Mouse (Mus musculus) spleen, adult 18-20 months (tissue): ENCODE measurements around the gene Grik5.
A peak's percentile ranks its signal among the peaks of the same experiment; 100 is the strongest.

Experiments used
- DNase-seq, 2 experiments: peaks; one replicate each; pipeline ENCODE4 v3.0.0; 2022; ENCODE audit warnings: mixed read lengths in 2 of 2

Grik5 gene

DNA sequence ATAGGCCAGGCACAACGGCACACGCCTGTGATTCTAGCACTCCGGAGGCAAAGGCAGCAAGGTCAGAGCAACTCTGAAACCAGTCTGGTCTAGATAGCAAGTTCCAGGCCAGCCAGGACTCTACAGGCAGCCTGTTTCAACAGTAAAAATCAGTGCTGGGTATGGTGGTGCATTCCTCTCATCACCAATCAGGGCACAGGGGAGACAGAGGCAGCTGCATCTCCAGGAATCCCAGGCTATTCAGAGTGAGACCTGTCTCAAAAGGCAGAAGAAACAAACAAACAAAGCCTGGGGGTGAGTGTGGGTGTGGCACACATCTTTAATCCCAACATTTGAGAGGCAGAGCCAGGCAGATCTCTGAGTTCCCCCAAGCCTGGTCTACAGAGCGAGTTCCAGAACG, 88.8 kb downstream of the Grik5 start:
- no peak for DNase-seq

DNA sequence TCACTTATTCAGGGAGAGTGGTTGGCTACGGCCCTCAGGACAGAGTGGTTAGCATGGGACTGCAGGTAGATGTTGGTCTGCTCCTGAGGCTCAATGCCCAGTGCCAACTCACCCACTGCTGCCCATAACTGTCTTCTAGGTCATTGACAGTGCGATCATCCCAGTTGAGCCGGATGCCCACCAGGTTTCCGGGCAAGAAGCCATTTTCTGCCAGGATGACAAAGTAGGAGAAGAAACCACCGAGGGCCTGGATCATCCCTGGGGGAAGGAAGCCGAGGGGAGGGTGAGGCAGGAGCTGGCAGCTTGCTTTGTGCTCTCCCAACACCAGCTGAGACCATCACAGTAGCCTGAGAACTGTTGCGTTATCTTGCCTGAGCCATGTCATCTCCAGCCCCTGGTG, 91.7 kb downstream of the Grik5 start:
- no peak for DNase-seq

- DNase-seq = no peak
Observed at GRCm38 (mm10) chr7:24978781-24979180, 93.4 kb downstream of the Grik5 start.

- DNase-seq = peak in 1 of 2 experiments; percentile 38
Observed at GRCm38 (mm10) chr7:24974893-24975595, 97.1 kb downstream of the Grik5 start.

DNA sequence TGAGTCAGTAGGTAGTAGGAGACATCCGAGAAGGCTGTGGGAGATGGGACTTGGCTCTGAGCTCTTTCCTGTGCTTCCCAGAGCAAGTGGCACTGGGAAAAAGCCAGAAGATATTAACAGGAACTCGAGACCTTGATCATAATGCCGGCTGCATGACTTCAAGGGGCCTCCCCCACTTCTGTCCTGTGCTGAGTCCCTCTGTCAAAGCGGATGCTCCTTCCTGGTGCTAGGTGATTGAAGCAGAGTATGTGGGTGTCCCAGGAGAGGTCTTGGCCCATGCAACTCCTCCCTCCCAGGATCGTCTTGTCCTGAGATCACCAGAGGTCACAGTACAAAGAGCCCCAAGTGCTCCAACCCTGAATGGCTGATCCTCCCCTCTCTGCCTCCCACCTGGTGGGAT, 98.2 kb downstream of the Grik5 start:
- no peak for DNase-seq

- no peak for DNase-seq
Observed at GRCm38 (mm10) chr7:24973208-24973607, 98.9 kb downstream of the Grik5 start.

GRCm38 (mm10) chr7:24971972-24972893, 99.9 kb downstream of the Grik5 start, which contains the start of gene Rabac1:
Gene Rabac1 (minus strand): TSS chr7:24972754.
- peak; percentile 79 to 86 for DNase-seq

- no peak for DNase-seq
Observed at GRCm38 (mm10) chr7:24971261-24971971, 100.7 kb downstream of the Grik5 start.

DNA sequence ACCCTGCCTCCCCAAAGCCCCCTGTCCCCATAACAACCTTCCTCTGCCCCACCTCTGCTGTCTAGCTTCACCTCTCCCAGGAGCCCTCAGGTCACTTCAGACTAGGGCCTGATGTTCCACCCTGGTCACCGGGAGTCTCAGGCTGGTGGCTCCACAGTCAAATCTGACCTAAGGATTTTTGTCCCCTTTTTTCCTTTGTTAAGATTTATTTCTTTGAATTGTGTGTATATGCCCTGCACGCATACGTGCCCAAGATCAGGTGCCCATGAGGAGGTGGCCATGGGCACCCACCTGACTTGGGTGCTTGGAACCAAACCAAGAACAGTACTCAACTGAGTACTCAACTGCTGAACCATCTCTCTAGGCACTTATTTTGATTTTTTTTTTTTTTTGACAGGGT, 101.8 kb downstream of the Grik5 start:
- DNase-seq = no peak

GRCm38 (mm10) chr7:24969805-24970204, 102.3 kb downstream of the Grik5 start:
- no peak for DNase-seq

DNA sequence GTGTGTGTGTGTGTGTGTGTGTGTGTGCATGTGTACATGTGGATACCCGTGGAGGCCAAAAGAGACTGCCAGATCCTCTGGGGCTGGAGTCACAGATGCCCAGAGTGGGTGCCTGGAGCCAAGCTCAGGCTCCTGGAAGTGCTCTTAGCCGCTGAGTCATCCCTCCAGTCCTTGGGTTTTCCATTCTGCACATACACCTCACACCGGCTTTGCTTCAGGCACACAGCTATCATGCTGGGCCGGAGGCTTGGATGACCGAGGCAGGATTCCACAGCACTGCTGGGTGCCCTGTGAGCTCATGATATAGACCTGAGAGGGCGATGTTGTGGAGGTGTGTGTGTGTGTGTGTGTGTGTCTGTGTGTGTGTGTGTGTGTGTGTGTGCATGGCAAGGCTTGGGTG, 103.7 kb downstream of the Grik5 start:
- no peak for DNase-seq

DNA sequence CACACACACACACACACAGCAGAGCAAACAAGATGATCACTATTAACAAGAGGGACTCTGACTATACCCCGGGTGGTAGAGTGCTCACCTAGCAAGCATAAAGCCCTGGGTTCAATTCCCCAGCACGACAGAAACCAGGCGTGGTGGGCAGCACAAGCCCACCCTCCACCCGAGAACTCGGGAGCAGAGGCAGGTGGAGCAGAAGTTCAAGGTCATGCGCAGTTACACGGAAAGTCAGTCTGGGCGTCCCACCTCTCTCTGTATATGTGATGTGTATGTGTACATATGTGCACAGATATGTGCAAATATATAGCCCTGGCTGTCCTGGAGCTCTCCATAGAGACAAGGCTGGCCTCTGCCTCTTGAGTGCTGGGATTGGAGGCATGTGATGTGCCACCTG, 104.2 kb downstream of the Grik5 start:
- DNase-seq = no peak

DNA sequence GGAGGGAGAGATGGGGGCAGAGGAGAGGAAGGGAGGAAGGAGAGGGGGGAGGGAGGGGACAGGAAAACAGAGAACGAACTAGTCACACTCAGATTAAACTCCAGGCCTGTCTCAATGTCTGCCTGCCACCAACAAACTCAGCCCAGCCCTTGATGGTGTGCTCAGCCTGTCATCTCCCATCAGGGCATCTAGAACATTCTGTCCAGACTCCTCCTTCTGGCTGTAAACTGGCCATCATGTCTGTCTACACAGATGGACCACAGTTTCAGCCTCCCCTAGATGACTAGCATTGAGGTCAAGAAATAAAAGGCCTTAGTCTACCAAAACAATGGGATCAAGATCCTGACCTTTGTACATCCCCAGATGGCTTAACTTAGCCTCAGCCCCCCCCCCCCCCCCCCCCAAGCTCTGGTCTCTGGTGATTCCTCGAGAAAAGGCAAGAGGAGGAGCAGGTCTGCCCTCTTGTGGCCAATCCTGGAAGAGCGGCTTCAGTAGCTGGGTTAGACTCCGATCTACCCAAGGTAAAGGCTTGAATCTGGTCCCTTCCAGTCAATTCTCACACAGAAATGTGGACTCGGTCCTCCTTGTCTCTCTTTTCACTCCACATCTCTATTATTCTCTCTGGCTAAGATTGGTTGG, 107.1 kb downstream of the Grik5 start:
- DNase-seq = peak; percentile 69 to 86

DNA sequence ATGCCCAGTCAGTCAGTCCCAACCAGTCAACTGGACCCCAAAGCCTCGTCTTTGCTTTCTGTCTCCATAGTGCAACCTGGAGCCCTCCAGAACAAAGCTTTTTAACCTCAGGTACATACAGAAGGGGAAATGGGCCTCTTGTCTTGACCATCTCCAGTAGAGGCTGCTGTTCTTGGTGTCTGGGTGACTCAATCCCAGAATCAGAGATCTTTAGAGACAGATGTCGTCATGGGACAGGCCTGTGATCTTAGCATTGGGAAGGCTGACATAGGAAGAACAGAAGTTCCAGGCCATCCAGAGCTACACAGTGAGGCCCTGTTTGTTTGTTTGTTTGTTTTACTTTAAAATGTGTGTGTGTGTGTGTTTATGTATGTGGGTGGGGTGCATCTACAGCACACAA, 107.9 kb downstream of the Grik5 start:
- no peak for DNase-seq
